Mouse (Mus musculus) urinary bladder, adult 2 months (tissue): ENCODE results near the gene Asic3. TPM values are rescaled to one million over a fixed set of nuclear protein-coding genes. Genes with fewer than 3 reads are reported as not detected.

ENCODE experiments used
- DNase-seq: peaks from one replicate; pipeline ENCODE4 v3.0.0; 2022; ENCODE audit warnings: low spot score
- polyA plus RNA-seq: library from polyadenylated mRNA; depleted of rRNA; stranded (reverse); fragments of >200 nt; gene quantifications from 2 replicates; pipeline ENCODE4 v1.2.3, GENCODE M21; 2012; rRNA removed

Asic3 gene
- 0.29 and 0.50 TPM in 2 replicates for polyA plus RNA-seq

DNA sequence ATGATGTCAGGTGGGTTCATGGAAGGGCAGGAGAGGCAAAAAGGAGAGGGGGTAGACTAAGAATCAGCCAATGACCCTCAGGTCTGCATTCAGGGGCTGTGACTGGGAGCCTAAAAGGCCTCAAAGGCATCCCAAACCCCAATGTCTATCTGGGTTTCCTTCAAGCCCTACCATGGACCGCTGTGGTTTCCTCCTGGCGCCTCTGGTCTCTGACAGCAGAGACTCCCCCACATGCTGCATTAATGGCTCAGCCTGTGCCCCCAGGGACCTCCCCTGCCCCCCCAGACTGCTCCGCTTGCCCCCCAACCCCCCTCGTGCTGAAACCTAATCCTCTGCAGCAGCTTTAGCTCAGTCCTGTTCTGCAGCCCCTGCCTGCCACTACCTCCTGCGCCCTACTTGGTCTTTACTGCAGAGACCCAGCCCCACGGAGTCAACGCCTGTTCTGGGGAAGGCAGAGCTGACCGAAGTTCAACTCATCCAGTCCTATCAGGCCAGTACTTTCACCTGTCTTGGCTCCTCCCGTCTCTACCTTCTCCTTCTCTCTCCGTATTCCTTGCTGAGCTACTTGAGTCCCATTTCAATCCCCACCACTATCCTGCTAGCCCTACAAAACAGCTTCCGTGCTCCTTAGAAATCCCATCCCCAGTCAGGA is at the start of gene Asic3:
Gene Asic3, plus strand, starts transcription at position 351 of the 652 bp plus-strand sequence.
- DNase-seq, result no peak

DNA sequence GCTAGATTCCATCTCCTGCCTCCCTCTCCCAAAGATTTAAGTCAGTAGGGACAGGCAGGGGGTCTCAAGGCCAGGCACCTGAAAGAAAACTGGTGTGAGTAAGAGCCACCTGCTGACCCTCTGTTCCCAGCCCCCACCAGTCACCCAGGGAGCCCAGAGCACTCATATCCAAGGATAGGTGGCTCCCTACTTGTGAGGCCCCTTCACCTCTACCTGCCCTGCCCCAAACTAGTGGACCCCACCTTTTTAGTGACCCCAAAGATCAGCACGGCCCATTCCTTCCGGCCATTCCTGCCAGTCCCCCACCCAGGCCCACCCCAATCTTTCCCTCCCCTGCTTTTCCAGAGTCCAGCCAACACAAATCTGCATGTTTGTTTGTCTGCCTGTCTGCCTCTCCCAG is 49.7 kb upstream of the Asic3 start:
- no peak for DNase-seq

DNA sequence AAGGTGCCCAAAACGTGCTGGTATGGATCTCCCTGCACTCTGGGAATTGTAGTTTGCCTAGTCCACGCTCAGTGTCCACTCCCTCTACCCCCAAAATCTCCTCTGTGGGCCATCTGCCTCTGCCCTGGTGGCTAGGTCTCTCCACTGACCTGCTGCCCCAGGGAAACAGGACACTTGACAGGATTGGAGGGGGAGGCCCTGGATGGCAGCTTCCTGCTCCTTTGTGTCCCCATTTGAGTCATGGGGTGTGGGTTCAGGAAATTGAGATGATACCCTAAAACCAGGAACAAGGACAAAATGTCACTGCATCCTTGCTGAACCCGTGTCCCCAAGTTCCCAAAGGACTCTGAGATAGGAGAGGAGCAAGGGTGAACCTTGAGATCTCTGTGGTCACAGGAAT is 49.1 kb upstream of the Asic3 start:
- no peak for DNase-seq

DNA sequence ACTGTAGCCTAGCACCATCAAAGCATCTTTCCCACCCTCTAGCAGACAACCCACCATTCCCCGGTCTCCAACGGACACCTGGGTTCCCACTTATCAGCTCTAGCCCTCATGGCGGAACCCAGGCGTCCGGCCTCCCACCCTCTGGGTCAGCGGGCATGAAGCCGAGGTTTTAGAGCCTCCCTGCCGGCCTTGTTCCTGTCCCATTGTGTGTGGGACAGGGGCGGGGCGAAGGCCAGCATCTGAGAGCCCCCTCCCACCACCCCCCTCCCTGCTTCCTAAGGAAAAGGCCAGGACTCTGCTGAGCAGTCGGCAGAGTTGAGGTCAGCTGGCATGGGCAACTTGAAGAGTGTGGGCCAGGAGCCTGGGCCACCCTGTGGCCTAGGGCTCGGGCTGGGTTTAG is 48.7 kb upstream of the Asic3 start, which contains the start of gene Nos3:
Gene Nos3, plus strand, starts transcription at position 303 of the 400 bp plus-strand sequence.
- no peak for DNase-seq

DNA sequence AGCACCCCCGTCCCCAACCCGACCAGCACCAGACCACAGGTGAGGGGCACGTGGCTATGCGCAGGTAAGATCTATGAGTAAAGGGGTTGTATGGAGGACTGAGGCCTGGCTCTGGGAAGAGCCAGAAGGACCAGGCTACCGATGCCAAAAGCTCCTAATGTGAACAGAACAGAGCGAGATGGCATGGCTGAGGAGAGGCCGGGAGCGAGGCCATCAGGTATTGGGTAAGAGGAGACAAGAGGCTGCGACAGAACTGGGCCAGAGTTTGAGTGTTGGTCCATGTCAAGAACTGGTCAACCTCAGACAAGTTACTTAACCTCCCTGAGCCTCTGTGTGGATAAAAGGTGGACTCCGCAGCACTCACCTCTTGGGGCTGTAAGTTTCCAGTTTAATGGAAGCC is 48.2 kb upstream of the Asic3 start:
- no peak for DNase-seq

DNA sequence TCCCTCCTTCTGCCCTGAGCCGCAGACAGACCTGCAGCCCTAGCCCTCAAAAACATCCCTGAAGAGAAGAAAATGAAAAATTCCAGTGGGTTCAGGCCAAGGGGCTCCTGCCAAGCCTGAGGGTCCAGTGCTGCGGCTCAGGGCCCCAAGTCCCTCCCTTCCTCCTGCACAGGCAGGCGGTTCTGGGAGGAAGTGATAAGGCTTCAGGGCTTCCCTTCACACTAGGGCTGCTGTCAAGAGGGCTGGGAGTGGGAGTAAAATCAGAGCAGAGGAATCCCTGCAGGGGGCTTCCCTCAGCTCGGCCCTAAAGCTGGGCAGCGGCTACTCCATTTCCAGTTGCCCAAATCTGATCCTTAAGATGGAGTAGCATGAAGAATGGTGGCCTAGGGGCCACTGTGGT is 47.7 kb upstream of the Asic3 start:
- DNase-seq, result no peak

DNA sequence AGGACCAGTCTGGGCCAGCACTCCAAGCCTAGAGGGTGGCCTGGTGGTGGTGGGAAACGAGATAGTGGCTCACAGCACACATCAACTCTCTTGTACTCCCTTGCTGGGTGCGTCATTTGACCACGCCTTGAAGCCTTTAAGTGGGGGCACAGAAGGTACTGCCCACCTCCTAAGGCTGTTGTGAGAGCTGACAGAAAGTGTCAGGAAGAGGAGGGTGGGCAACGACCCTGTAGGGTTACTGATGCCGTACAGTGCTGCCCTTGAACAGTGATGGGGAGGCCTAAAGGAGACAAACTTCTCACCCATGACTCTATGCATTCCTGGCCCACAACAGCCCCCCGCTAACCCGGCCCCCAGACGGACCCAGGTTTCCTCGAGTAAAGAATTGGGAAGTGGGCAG is 46.8 kb upstream of the Asic3 start:
- no peak for DNase-seq

DNA sequence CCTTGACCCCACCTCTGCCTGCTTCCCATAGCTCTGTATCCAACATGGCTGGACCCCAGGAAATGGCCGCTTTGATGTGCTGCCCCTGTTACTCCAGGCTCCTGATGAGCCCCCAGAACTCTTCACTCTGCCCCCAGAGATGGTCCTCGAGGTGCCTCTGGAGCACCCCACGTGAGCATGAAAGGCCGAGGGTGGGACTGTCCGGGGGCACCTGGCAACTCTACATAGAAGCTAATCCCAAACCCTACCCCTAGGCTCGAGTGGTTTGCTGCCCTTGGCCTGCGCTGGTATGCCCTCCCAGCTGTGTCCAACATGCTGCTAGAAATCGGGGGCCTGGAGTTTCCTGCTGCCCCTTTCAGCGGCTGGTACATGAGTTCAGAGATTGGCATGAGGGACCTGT is 43.4 kb upstream of the Asic3 start:
- no peak for DNase-seq

DNA sequence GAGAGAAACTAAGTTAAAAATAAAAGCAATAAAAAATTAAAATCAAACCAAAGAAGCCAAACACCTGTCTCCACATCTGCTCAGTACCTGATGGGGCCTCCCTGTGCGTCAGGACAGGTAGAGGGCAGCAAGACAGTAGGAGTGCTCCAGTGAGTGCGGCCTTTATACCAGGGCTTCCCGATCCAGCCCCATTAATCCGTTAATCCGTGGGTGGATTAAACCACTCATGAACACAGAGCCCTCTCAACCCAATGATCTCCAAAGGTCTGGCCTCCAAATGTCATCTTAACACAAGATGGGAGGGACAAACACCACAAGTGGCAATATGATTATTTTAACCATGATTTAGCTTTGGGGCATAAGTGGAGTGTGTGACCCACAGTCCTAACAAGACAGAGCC is 39.4 kb upstream of the Asic3 start:
- DNase-seq, result no peak

DNA sequence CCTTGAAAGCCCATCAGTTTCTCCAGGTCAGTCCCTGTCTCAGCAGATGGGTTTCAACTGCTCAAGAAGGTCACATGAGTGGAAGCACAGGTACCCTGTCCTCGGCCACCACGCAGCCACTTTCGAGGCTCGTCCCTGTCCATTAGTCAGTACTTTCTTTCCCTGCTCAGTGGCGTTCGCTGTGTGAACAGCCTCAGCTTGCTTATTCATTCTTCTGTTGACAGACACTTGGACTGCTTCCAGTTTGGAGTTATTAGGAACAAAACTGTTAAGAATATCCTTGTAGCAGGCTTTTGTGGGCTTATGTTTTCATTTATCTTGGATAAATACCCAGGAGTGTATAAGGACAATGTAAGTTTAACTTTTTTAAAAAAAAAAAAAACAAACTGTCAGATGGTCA is 39.0 kb upstream of the Asic3 start:
- no peak for DNase-seq

DNA sequence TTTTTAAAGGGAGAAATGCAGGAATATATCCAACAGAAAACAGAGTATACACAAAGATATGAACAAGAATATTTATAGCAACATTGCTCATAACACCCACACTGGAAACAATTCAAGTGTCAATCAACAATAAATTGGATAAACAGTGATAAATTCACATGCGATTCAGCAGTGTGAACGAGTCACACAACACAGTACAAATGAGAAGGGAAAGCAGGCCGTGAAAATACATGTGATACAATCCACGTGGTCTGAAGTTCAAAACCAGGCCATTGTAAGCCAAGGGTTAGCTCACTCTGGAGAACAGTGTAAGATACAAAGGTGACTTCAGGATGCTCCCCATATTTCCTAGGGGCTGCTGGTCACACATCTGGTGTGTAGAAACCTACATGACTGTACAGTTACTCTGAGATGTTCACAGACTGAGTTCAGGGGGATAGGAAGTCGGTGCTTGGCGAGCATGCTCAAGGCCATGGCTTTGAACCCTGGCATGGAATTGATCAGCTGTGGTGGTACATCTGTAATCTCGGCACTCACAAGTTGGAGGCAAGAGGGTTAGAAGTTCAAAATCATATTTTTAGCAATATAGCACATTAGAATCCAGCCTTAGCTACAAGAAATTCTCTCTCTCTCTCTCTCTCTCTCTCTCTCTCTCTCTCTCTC is 38.4 kb upstream of the Asic3 start:
- DNase-seq, result no peak

DNA sequence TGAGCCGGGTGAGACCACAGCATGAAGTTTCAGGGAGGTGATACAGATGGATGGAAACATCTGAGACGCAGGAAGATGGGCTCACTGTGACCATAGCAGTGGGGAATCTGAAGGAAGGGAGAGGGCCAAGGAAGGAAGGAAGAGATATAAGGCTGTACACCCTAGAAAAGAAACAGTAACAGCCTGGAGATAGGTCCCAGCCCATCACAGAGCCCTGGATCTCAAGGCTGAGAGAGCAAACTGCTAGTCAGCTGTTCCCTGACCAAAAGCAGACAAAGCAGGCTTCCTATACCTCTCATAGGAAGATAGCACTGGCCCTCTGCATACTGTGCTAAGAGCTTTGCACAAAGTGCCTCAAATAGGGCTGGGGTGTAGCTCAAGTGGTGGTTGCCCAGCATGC is 34.5 kb upstream of the Asic3 start:
- DNase-seq, result no peak

DNA sequence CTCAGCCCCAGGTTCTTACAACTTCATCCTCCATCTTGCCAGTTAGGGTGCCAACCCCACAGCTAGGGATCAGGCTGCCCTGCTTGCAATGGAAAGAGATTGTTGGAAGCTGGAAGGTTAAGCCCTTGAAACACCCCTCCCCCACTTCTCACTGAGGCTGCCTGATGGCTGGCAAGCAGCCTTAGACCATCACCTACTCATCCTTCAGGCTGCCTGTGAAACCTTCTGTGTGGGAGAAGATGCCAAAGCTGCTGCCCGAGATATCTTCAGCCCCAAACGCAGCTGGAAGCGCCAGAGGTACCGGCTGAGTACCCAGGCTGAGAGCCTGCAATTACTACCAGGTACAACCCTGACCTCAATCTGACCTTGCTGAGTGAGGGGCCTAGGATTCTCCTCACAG is 33.7 kb upstream of the Asic3 start:
- DNase-seq, result no peak

DNA sequence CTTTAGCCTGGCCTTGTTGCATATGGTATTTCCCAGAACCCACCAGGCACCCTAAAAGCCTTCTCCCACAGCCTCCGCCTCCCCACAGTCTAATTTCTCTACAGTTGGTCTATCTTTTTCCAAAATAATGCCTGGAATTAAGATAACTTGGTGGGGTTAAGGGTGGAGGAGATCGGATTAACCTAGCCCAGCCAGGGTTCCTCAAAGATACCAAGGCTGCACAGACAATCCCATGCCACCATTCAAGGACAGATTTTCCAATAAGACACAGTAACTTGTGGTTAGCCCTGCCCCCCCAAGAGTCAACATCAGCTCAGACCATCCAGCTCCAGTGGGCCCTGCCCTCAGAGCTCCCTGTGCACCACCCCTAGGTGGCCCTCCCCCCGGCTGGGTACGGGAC is 32.7 kb upstream of the Asic3 start:
- no peak for DNase-seq

DNA sequence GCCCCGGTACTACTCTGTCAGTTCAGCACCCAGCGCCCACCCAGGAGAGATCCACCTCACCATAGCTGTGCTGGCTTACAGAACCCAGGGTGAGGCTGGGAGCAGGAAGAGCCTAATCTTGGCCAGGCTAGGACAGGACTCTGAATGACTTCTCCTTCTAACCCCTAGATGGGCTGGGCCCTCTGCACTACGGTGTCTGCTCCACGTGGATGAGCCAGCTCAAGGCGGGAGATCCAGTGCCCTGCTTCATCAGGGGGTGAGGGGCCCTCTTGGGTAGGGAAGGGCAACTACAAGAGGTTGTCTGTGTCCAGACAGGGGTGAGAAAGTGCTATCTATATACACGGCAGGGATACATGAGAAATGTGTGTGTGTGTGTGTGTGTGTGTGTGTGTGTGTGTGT is 31.7 kb upstream of the Asic3 start:
- DNase-seq, result no peak

DNA sequence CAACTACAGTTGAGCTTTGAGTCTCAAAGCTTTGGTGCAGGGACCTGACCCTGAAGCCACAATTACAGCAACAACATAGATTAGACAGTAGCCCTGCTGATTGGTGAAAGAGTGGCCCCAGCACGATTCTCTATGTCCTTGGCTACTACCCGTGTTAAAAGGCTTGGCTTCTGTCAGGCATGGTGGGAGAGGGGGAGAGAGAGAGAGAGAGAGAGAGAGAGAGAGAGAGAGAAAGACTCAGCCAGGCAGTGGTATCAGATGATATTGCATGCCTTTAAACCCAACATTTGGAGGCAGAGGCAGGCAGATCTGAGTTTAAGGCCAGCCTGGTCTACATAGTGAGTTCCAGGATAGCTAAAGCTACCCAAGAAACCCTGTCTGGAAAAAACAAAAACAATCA is 31.2 kb upstream of the Asic3 start:
- no peak for DNase-seq

DNA sequence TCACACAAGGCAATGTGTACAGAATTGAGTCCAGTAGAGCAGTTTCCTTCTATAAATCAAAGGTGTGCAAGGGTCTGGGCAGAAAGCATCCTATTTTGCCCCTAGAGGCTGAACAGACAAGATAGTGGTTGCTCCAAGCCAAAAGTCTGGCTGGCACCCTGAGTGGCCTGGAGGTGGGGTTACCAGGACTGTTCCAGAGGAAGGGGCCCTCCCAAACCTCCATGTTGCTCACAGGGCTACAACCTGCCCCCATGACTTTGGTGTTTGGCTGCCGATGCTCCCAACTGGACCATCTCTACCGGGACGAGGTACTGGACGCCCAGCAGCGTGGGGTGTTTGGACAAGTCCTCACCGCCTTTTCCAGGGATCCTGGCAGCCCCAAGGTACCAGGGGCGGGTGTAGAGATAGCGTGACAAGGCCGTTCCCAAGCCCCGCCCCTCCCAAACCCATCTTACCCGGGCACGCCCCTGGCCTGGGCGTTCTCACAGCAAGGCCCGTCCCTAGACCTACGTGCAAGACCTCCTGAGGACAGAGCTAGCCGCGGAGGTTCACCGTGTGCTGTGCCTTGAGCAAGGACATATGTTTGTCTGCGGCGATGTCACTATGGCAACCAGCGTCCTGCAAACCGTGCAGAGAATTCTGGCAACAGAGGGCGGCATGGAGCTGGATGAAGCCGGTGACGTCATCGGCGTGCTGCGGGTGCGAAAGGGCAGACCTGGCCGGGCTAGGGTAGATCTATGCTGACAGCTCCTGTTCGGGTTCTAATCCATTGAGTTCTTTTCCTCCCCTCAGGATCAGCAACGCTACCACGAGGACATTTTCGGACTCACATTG is 29.9 kb upstream of the Asic3 start:
- peak; percentile 63 for DNase-seq

DNA sequence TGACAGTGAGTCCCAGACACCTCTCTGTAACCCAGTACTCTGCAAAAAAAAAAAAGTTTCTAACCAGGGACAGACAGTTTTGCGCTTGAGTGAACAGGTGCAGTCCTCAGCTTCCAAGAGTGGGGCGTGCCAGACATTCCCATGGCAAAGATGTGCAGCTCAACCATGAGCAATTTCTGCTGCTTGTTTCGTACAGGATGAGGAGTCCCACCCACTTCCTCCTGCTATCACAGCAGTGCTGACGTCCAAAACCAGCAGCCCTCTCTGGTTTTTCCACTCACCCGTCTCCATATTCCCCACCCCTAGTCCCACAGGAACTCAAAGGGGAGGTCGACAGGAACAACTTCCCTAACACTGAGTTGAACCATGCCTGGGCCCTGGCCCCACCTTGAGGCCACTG is 28.8 kb upstream of the Asic3 start:
- no peak for DNase-seq

DNA sequence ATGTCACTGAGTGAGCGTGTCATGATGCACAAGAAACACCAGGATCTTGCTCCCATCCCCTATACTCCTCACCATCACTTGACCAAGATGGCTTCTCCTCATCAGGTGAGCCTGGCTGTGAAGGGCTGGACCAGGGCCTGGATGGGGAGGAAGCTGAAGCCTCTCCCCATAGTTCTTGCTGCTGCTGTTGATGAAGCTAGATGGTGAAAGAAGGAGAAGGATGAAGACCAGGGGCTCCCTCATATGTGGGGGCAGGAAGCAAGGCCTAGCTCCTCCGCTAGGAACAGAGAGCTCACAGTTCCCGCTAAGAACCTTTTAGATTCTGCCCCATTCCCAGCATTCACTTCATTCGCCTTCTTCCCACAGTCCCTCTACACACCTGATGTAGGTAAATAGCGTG is 27.8 kb upstream of the Asic3 start:
- no peak for DNase-seq

DNA sequence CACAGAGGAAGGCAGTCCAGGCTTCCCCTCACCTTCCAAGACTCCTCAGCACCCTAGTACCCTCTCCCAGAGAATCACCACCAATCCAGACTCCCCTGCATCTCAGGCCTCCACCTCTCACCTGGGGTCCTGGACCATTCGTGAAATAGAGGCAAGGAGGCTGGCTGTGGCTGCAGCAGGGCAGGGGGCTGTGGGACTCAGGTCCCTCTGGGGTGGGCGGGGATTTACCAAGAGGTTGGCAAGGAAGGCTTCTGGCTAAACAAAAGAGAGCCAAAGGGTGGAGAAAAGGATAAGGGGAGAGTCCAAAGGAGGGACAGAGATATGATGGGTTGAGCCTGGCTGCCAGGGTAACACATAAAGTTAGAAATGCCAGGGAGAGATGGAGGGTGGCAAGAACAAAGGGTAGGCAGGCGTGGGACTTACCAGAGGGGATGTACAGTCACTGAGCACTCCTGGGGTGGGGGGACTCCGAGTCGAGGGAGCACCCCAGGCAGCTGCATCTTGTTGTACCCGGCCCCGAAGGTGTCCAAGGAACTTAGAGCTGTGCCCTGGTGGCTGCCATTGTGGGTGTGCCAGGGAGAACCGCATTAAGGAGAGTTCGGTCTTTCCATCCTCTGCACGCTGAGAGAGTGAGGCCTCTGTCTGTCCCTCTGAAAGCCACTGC is 27.2 kb upstream of the Asic3 start:
- DNase-seq, result no peak

DNA sequence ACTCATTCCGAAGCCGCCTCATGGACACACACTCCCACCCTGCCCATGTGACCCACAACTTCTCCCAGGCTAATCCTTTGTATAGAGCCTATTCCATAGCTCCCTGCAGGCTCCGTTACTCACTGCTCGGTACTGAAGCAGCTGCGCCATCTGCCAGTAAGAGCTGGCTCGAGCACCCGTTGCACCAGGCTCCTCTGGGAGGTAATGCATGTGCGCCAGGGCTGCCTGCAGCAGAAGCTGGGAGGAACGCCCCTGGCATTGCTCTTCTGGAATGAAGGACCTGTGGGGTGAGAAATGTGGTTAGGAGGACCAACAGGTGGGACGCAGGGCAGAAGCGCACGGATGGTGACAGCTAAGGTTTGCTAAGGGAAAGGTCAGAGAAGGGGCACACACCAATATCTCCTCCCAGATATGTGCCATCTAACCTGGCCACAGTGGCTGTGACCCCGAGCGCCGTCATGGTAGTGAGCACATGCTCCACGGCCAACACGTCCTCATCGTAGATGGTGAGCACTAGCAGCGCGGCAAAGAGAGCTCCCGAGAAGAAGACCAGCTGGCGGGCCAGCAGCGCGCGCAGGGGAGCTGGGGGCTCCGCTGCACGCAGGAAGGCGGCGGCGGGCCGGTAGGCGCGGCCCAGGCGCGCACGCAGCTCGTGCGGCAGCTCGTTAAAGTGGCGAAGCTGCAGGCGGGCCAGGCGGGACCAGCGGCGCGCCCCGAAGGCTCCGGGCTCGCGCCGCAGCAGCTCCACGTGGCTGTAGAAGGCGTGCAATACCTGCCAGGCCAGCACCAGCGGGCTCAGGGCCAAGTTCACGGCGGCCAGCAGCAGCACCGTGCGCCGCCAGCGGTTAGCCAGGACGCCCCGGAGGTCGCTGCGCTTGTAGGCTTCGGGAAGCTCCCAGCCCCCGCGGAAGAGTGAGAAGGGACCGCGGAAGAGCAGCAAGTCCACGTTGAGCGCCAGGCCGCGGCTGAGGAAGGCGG is 25.6 kb upstream of the Asic3 start:
- peak; percentile 56 for DNase-seq
